Mouse (Mus musculus) embryo, embryonic 10 days (tissue): ENCODE data around the gene Olfr1347.
A peak's percentile ranks its signal among the peaks of the same experiment; 100 is the strongest.
"Not testable (repeated sequence)": the region's sequence is repeated elsewhere in the genome, so short reads cannot be mapped to it uniquely, and the experiment has no call there.

Experiments
- DNase-seq: peaks from one replicate; pipeline ENCODE4 v3.0.0-alpha.2; 2015; ENCODE audit warnings: low spot score

Olfr1347 gene

DNA sequence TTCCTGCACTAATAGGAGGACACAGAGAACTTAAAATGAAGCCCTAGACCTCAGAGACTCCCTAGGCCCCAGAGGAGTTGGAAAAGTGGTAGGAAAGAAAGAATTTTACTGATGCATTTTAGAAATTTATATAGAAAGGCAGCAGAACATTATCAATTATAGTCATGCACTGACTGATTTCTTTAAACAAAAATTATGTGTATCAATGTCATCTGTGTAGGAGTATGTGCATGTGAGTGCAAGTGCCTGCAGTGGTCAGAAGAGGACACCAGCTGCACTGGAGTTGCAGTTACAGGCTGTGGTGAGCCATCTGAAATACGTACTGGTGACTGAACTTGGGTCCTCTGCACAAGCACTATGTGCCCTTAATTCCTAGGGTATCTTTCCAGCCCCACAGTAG lies at the start of gene Olfr1347:
Gene Olfr1347 (minus strand): TSS at position 101 of the 400 bp plus-strand sequence.
- DNase-seq: no peak

DNA sequence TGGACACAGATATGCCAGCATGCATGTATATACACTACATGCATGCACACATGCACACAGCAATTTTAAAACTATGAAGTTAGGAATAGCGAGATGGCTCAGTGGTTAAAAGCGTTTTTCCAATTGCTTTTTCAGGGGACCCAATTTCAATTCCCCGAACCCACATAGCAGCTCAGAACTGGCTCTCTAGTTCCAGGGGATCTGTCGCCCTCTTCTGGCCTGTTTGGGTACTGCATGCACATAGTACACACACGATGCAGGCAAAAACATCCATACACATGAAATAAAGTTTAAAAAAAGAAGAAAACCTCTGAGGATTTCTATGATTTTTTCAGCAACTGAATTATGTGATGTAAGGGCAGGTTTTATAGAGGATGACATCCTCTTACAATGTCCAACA lies 26.6 kb upstream of the Olfr1347 start:
- peak; percentile 18 for DNase-seq

DNA sequence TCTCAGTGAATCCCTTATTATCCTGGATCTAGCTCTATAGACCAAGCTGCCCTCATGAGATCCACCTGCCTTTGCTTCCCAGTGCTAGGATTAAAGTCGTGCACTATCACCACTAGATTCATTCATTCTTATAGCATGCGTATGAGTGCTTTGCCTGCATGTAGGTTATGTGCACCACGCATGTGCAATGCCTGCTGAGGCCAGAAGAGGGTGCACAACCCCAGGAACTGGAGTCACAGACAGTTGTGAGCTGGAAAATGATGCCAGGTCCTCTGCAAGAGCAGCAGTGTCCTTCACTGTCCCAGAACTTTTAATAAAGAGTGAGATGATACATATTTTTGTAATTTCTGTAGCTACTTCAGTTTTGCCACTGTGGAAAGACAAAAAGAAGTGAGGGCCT lies 25.4 kb upstream of the Olfr1347 start:
- DNase-seq: no peak

DNA sequence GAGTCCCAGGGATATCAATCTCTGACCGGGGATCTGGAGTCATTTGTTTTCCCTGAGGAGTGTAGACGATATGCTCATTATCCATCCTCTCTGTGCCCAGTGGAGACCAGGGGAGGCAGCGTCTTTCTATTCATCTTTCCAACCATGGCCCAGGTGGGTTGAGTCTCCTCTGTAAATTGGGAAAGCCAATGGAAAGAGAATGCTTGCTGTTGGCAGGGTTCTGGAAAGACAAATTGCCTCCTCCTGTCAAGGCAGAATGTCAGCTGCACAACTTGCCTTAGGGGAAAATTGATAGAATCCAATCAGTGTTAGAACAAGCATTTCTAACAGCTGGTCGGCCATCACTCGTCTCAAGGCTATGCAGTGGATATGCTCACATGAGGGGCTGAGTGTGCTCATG lies 23.3 kb upstream of the Olfr1347 start, which contains the start of gene Olfr1349:
Gene Olfr1349 (minus strand): TSS at position 101 of the 400 bp plus-strand sequence.
- no peak for DNase-seq

DNA sequence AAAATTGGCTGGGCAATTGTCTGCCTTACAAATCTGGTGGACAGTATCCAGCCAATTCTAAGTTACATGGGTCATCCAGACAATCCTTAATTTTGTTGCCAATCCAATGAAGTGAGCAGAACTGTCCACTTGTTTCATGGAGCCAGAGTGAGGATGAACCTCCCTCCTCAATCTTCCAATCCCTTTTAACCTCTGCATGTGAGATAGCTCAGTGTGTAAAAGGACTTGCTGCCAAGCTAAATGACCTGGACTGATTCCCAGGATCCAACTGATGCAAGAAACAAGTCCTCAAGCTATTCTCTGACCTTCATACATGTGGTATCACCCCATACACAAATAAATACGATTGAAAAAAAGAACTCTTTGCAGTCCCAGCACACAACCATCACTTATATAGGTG lies 22.1 kb upstream of the Olfr1347 start:
- DNase-seq: no peak

DNA sequence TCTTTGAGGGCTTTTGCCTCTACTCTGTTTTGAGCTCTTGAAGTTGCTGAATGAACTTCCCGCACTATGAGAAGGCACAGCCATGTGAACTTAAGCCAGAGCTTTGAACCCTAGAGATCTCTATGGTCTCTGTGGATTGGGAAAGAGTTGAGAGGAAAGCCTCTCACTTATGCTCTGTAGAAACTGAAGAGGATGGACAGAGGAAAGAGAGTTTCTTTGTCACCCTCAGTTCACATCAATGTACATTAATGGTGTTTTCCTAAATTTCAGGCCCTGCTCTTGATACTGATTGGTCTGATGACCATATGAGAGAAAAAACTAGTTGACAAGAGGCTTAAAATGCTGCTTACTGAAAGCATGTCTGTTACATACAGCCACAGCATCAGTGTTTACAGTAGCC lies 9.1 kb upstream of the Olfr1347 start, which contains the start of gene Olfr1348:
Gene Olfr1348 (minus strand): TSS at position 101 of the 400 bp plus-strand sequence.
- DNase-seq: no peak

DNA sequence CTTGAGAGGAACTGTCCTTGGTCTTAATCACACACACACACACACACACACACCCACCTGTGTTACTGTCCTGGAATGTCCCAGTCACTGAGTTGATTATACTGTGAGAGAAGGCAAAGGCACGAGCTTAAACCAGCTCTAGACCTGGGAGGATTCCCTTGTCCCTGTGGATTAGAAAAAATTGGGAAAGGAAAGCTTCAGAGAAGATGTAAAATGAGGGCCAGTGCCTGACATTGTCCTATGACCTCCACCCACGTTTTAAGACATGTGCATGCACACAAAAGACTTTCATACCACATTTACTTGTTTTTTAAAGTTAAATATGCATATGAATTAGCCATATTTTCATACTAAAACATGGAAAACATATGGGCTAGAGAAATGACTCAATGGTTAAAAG lies 12.7 kb downstream of the Olfr1347 start, which contains the start of gene Olfr5:
Gene Olfr5 (minus strand): TSS at position 101 of the 400 bp plus-strand sequence.
- no peak for DNase-seq

DNA sequence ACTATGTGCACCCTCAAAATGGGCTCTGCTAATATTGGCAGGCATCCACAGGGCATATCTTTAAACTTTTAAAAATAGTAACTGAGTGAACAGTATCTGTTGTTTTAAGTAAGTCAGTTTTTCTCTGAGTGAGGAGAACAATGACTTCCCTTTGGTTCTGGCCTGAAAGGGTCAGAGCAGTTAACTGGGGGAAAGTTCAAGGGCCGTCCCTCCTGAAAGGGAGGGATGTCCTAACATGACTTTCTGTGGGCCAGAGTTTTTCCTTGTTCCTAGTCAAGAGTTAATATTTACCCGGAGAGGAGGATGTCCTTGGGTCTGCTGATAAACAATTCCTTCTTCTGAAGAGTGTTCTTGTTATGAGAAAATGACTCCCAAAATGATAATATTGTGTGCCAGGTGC lies 21.9 kb downstream of the Olfr1347 start:
- not testable (repeated sequence) for DNase-seq

DNA sequence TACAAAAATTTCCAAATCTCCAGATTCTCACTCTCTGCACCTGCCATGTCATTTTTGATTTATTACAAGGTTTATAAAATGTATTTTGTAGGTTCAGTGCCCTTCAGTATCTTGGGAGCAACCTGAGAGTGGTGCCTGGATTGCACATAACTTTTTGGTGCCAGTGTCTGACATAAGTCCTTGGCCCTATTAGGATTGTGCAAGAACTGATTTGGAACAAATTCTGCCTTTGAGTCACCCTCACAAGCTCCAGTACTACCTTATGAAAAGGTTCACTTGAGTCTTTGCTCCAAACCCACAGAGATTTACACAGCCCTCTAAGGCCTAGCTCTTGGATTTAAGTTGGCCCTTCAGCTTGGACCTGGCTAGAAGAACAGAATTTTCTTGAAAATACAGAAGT lies 32.6 kb downstream of the Olfr1347 start, which contains the start of gene Olfr1346:
Gene Olfr1346 (plus strand): TSS at position 151 of the 400 bp plus-strand sequence.
- no peak for DNase-seq

DNA sequence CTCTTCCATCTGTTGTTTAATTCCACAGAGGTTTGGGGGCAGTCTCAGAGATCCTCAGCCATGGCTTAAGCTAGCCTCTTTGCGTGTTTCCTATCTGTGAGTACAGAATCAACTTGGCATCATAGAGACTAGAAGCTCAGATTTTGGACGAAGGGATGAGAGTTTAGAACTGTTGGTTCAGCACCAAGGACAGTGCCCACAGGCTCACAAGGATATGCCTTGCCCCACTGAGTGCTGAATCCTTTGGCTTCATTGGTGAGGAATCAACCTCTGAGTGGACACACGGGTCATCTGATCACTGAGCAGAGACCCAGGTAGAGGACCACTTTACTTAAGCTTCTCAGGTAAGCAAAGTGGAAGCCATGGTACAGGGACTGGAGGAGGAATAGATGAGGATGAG lies 43.2 kb downstream of the Olfr1347 start:
- peak; percentile 55 for DNase-seq

DNA sequence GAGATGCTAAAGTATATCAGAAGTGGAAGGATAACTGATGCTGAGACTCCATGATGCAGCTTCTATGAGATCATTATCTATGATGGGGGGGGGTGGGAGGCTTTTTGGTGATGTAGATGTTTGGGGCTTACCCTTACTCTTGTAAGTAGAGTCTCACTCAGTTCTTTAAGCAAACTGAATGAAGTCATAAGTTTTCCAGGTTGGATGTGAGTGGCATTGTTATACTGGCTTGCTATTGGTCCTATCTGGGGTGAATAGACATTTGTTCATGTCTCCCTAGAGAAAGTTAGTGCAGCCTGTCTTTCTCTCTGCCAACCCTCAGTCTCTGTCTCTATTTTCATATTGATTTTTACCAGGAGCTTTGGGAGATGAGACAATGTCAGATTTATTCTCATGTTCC lies 43.7 kb downstream of the Olfr1347 start, which contains the start of gene Olfr1336:
Gene Olfr1336 (plus strand): TSS at position 301 of the 400 bp plus-strand sequence.
- no peak for DNase-seq

DNA sequence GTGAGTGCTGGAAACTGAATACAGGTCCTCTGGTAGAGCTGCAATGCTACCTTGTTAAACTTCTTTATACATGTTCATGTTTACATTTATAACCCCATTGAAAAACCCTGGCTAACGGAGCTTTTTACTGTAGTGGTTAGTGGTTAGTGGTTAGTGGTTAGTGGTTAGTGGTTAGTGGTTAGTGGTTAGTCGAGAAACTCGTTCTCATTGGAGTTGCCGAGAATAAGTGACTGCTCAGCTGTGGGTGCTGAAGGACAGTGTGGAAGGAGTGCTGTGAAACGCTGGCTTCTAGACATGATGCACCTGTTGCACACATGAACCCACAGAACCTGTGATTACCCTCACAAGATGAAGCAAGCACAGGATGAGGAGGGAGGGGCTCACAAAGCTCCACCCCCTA lies 51.8 kb downstream of the Olfr1347 start:
- DNase-seq: no peak

DNA sequence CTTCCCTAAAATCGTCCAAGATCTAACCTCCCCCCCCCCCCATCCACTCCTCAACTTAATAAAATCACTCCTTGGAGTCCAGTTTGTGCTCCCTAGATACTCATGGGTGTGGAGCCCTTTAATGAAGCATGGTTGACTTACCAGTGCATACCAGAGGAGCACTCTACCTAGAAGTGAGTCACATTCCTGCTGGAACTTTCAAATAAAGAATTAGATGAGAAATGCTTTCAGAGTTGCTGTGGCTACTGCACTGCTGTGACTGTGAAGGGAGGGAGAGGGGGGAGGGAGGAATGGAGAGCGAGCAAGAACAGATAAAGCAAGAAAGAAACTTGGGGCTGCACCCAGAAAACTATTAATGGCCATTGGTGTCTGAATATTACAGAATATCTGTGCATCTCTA lies 58.4 kb downstream of the Olfr1347 start:
- DNase-seq: no peak

DNA sequence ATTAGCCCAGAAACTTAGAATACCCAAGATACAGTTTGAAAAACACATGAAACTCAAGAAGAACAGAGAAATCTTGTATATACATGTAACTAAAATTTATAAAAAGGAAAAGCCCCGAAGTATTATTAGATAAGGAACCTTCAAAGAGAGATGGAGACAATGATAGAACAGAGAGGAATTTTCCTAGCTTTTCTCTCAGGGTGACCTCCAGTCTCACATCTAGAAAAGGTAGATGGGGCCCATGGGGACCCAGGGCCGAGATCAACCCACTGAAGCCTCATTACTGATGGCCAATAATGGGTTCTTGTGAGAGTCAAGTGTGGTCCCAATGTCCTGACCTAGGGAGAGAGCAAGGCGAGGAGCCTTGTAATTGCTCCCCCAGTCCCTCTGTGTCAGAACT lies 61.2 kb downstream of the Olfr1347 start, which contains the start of gene Olfr1344:
Gene Olfr1344 (plus strand): TSS at position 301 of the 400 bp plus-strand sequence.
- DNase-seq: no peak
